Mouse (Mus musculus) neural tube, embryonic 10.5 days (tissue): ENCODE results near the gene Olfr843.

Source experiments
- DNase-seq: peaks from one replicate; pipeline ENCODE4 v3.0.0-alpha.2; 2017; ENCODE audit warnings: low spot score; ENCODE audit errors: extremely low spot score

Gene Olfr843

GRCm38 (mm10) chr9:19251887-19252286 lies at the start of gene Olfr843:
Gene Olfr843 (minus strand): TSS chr9:19251987.
- no peak for DNase-seq
